Mouse (Mus musculus): ENCODE measurements around the gene Tram2.

DNA sequence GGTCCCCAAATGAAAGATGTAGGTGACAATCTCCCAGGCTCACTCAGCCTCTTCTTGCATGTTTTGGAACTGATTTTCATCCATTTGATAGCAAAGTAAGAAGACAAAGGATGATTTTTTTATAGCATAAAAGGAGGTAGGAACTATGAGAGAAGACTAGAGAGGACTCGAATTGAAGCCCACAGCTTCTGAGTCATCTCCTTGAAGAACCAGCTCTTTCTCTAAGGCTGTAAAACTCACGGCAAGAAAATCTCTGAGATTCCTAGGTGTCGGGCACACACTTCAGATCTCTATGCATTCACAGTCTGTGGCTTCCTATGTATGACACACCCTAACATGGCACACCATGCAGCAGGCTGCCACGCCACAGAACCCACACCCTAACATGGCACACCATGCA is 50.0 kb downstream of the Tram2 start:
- TF ChIP-seq CTCF (IDR thresholded peaks at IDR 0.05; ENCODE audit: low read depth, low read length) (no peak), POLR2A (IDR thresholded peaks at IDR 0.05; ENCODE audit: borderline replicate concordance, low read depth, low read length) (no peak)
